Mouse (Mus musculus) liver, embryonic 14.5 days (tissue): Measurements from ENCODE around the gene Jund.

Experiments used
- CTCF ChIP-seq: IDR thresholded peaks from 2 replicates; pipeline ENCODE4 v1.5.1; 2016; ENCODE audit warnings: antibody characterized with exemption, low read depth, control low read depth
- EP300 ChIP-seq: IDR thresholded peaks from 2 replicates; pipeline ENCODE4 v1.6.1; 2016; ENCODE audit warnings: antibody characterized with exemption, low read depth

DNA sequence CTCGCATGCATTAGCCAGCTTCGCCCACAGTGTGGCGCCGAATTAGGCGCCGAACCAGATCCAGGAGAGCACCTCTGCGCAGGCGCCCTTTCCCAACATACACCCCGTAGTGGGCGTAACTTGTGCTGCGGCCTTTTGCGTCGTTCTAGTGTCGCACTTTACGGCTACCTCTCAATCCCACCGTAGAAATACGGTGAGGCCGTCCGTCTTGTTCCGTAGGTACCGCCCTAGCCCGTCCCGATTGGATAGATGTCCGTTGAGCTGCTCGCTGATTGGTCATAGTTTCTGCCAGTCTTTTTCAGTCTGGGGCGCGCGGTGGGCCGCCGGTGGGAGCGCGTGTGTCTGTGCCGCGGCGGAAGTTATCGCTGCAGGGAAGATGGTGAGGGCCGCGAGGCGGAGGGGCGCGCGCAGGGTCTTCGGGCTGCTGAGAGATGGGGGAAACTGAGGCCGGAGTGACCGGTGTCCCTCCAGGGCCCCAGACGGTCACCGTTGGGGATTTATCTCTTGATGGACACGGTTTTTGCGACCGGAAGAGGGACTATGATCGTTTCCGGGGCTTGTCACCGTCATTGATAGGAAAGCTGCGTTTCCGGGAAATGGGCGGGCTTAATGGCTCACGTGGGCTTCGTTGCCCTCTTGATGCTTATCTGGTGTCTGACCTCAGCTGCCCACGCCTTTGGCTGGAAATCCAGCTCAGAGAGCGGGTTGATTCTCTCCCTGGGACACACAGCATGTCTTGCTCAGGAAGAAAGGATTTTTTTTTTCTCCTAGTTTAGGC lies 25.5 kb upstream of the Jund start, which contains the start of gene Lsm4:
- TF ChIP-seq CTCF (peak; percentile 96), EP300 (peak; percentile 56)
